ENCODE assay signal across 24 mouse cellular contexts in the genomic region with DNA sequence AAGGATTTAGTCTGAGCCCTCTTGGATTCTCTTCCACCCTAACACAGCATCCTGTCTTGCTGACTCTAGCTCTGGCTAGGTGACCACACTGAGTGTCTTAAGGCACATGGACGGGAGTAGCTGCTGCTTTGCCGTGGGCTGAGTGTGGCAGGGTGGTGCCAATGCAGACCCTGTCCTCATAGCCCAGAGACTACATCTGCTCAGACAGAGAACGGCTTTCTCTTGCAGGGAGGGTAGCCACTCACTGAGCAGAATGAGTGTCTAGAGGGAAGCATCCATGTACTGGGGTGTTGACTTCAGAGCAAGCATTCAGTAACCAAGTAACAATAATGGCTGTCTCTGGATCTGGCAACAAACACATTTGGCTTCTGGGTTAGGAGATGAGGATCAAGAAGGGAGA.
"Had no signal": no experiment of that assay in that cellular context is flagged by ENCODE, and none has a peak within 500 bp of the region (broad histone marks: within the 10 kb centered on the region; RNA-seq: fewer than 3 reads in every experiment).

No protein-coding gene starts in this region.

- H3K4me1 ChIP-seq: hindbrain, embryonic 15.5 days; kidney, embryonic 15.5 days; limb, embryonic 13.5 days; limb, embryonic 15.5 days; liver, embryonic 12.5 days had no signal

- H3K36me3 ChIP-seq: heart, embryonic 15.5 days; hindbrain, embryonic 15.5 days; kidney, embryonic 15.5 days; liver, embryonic 12.5 days had no signal

- DNase-seq: gastrocnemius, postnatal 14 days; gastrocnemius, postnatal 36 days; heart, adult 18-20 months; heart, postnatal 14 days; heart, postnatal 36 days; kidney, adult 11 months; kidney, adult 2 months; kidney, adult 9 months; kidney, postnatal 14 days; kidney, postnatal 36 days; layer of hippocampus, adult 9-11 months; layer of hippocampus, postnatal 36 days; left cerebral cortex, postnatal 4 days had no signal

- H3K9ac ChIP-seq: heart, embryonic 13.5 days; heart, embryonic 15.5 days; hindbrain, embryonic 13.5 days; hindbrain, embryonic 15.5 days; kidney, embryonic 15.5 days; limb, embryonic 13.5 days; limb, embryonic 15.5 days; liver, embryonic 12.5 days had no signal

- H3K9me3 ChIP-seq: heart, embryonic 10.5 days; heart, embryonic 13.5 days; heart, embryonic 15.5 days; hindbrain, embryonic 13.5 days; hindbrain, embryonic 15.5 days; kidney, embryonic 15.5 days; limb, embryonic 13.5 days; limb, embryonic 15.5 days; liver, embryonic 12.5 days had no signal

- H3K4me2 ChIP-seq: heart, embryonic 13.5 days; heart, embryonic 15.5 days; hindbrain, embryonic 13.5 days; hindbrain, embryonic 15.5 days; kidney, embryonic 15.5 days; limb, embryonic 13.5 days; limb, embryonic 15.5 days; liver, embryonic 12.5 days had no signal

- H3K27me3 ChIP-seq: heart, embryonic 13.5 days; heart, embryonic 15.5 days; hindbrain, embryonic 13.5 days; hindbrain, embryonic 15.5 days; kidney, embryonic 15.5 days; limb, embryonic 13.5 days; limb, embryonic 15.5 days; liver, embryonic 12.5 days had no signal

- H3K4me3 ChIP-seq: heart, embryonic 10.5 days; heart, embryonic 13.5 days; heart, embryonic 15.5 days; hindbrain, embryonic 13.5 days; hindbrain, embryonic 15.5 days; kidney, embryonic 15.5 days; limb, embryonic 13.5 days; limb, embryonic 15.5 days; liver, embryonic 12.5 days had no signal

- ATAC-seq: intestine, embryonic 16.5 days; liver, embryonic 12.5 days had no signal

- H3K27ac ChIP-seq: heart, embryonic 10.5 days; heart, embryonic 13.5 days; heart, embryonic 15.5 days; hindbrain, embryonic 13.5 days; hindbrain, embryonic 15.5 days; kidney, embryonic 15.5 days; kidney, postnatal 0 days; limb, embryonic 13.5 days; limb, embryonic 15.5 days; liver, embryonic 12.5 days had no signal
